Mouse (Mus musculus) kidney, postnatal 14 days (tissue): ENCODE data around the gene Mblac1.
"Not testable (repeated sequence)": the region's sequence is repeated elsewhere in the genome, so short reads cannot be mapped to it uniquely, and the experiment has no call there.

Source experiments
- DNase-seq: peaks from one replicate; pipeline ENCODE4 v3.0.0; 2022; ENCODE audit warnings: mixed read lengths

The Mblac1 gene

GRCm38 (mm10) chr5:138216632-138217031 lies 22.5 kb downstream of the Mblac1 start:
- DNase-seq: not testable (repeated sequence)

- DNase-seq: no peak
These were observed 25.8 kb downstream of the Mblac1 start for GRCm38 (mm10) chr5:138219864-138220263.

- peak; percentile 91 for DNase-seq
These were observed 28.0 kb downstream of the Mblac1 start for GRCm38 (mm10) chr5:138222111-138222510.

GRCm38 (mm10) chr5:138223287-138223686 lies 29.2 kb downstream of the Mblac1 start:
- DNase-seq: no peak

- DNase-seq: no peak
These were observed 31.6 kb downstream of the Mblac1 start, which contains the start of gene Nxpe5 for GRCm38 (mm10) chr5:138225700-138226099. Nxpe5 (plus strand) TSS chr5:138225898.

- no peak for DNase-seq
These were observed 32.4 kb downstream of the Mblac1 start for GRCm38 (mm10) chr5:138226491-138226890.

GRCm38 (mm10) chr5:138227367-138227766 lies 33.3 kb downstream of the Mblac1 start:
- DNase-seq: no peak

- DNase-seq: no peak
These were observed 33.9 kb downstream of the Mblac1 start for GRCm38 (mm10) chr5:138228026-138228425.

GRCm38 (mm10) chr5:138229511-138229910 lies 35.4 kb downstream of the Mblac1 start:
- DNase-seq: no peak

GRCm38 (mm10) chr5:138233778-138234177 lies 39.7 kb downstream of the Mblac1 start:
- DNase-seq: peak; percentile 32

- DNase-seq: no peak
These were observed 40.1 kb downstream of the Mblac1 start for GRCm38 (mm10) chr5:138234224-138234623.

GRCm38 (mm10) chr5:138241511-138241910 lies 47.4 kb downstream of the Mblac1 start:
- DNase-seq: no peak
